Mouse (Mus musculus): Measurements from ENCODE around the gene Htra2. TPM values are rescaled to one million over a fixed set of nuclear protein-coding genes. Genes with fewer than 3 reads are reported as not detected.
A peak's percentile ranks its signal among the peaks of the same experiment; 100 is the strongest.

The Htra2 gene
- polyA plus RNA-seq, 1 experiment from 2014 or later: 35.7 TPM

DNA sequence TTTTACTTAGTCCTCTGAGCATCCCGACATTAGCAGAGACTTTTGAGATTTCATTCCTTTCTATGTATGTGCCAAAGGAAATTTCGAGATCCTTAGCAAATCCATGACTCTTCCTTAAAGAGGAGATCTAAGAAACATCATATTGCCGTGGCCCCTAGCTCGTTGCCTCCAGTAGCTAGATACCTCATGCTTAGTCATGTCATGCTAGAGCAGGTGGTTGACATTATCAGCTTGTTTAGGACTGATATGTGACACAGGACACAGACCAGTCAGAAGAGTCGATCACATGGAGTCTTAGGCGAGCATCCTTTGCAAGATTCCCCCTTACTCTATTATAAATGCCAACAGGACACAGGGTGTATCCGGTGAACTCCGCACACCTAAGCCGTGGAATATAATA is 32.1 kb downstream of the Htra2 start:
- Histone ChIP-seq H3K36me3 (ENCODE audit: control insufficient read depth, insufficient read depth, low read length) (no peaks in the 10 kb centered on the region), H3K27ac (replicated peaks) (no peak overlapping the region), H3K4me3 (ENCODE audit: low read depth, low read length) (no peak overlapping the region), H3K27me3 (ENCODE audit: control insufficient read depth, insufficient read depth, low read length) (no peaks in the 10 kb centered on the region), H3K4me2 (replicated peaks; ENCODE audit: low read depth) (no peak overlapping the region), H3K9ac (ENCODE audit: low read length) (no peak overlapping the region), H3K4me1 (replicated peaks; ENCODE audit: control insufficient read depth, insufficient read depth) (no peaks in the 10 kb centered on the region), H3K9me3 (ENCODE audit: control insufficient read depth, low read length) (no peaks in the 10 kb centered on the region)
- WGBS: 84% methylated on average over 9 of the region's 9 CpGs
- TF ChIP-seq EP300 (optimal IDR thresholded peaks at IDR 0.05): no peak
- TF ChIP-seq CTCF (IDR thresholded peaks at IDR 0.05; ENCODE audit: low read depth): no peak
- no peak for ATAC-seq (ENCODE audit: low FRiP score, low TSS enrichment)
- no peak for DNase-seq (ENCODE audit: low spot score)

DNA sequence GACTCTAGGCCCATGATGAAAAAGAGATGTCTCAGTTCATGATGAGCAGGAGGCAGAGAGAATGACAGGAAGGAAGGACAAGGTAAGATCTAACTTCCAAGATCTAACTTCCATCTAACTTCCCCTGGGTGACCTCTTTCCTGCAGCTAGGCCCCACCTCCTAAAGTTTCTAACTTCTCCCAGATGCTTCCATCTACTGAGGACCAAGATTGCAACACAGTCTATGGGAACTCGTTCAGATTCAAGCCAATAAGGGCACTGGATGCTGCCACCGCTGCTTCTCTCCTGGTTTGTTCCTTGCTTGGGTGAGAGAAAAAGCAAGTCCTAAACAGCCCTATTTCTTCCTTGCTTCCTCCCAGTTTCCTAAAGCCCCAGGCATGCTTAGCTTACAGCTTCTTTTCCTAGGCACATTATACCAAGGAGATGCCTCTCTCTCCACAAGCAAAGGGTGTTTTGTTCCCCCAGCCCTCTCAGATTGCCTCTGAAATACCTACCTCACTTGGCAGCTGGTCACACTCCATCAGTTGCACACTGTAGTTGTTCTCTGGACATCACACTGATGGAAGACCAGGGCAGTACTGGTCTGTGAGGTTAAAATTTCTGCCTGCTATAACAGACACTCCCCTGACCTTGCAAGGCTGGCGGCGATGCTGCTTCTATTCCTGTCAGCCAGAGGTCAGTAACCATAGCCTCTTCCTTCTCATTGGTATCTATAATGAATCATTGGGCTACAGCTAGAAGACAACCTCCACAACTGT is 34.1 kb downstream of the Htra2 start:
- Histone ChIP-seq H3K4me1 (replicated peaks; ENCODE audit: control insufficient read depth, insufficient read depth) (no peaks in the 10 kb centered on the region), H3K36me3 (ENCODE audit: control insufficient read depth, insufficient read depth, low read length) (no peaks in the 10 kb centered on the region), H3K4me2 (replicated peaks; ENCODE audit: low read depth) (no peak overlapping the region), H3K27ac (replicated peaks) (no peak overlapping the region), H3K27me3 (ENCODE audit: control insufficient read depth, insufficient read depth, low read length) (no peaks in the 10 kb centered on the region), H3K9ac (ENCODE audit: low read length) (no peak overlapping the region), H3K4me3 (ENCODE audit: low read depth, low read length) (no peak overlapping the region), H3K9me3 (ENCODE audit: control insufficient read depth, low read length) (no peaks in the 10 kb centered on the region)
- no peak for ATAC-seq (ENCODE audit: low FRiP score, low TSS enrichment)
- 79% methylated on average over 4 of the region's 4 CpGs for WGBS
- no peak for DNase-seq (ENCODE audit: low spot score)
- no peak for TF ChIP-seq CTCF (IDR thresholded peaks at IDR 0.05; ENCODE audit: low read depth)
- no peak for TF ChIP-seq EP300 (optimal IDR thresholded peaks at IDR 0.05)

DNA sequence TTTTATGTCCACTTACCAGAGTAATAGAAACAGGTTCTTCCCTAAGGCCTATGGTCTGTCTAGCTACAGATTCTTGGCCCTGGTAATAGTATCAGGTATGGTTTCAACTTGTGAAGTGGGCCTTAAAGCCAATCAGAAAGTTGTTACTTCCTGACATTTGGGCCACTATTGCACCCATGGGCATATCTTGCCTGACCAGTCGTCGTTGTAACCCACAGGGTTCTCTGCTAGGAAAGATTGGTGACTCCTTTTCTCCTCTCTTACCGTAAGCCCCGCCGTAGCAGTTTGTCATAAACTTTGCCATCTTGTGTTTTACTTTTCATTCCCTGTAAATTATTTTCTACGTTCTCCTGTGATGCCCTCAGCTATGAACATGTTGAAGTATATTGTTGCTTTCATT is 35.0 kb downstream of the Htra2 start:
- Histone ChIP-seq H3K27ac (replicated peaks) (no peak overlapping the region), H3K36me3 (ENCODE audit: control insufficient read depth, insufficient read depth, low read length) (no peaks in the 10 kb centered on the region), H3K4me1 (replicated peaks; ENCODE audit: control insufficient read depth, insufficient read depth) (no peaks in the 10 kb centered on the region), H3K4me2 (replicated peaks; ENCODE audit: low read depth) (no peak overlapping the region), H3K4me3 (ENCODE audit: low read depth, low read length) (no peak overlapping the region), H3K9ac (ENCODE audit: low read length) (no peak overlapping the region), H3K9me3 (ENCODE audit: control insufficient read depth, low read length) (no peaks in the 10 kb centered on the region), H3K27me3 (ENCODE audit: control insufficient read depth, insufficient read depth, low read length) (no peaks in the 10 kb centered on the region)
- TF ChIP-seq CTCF (IDR thresholded peaks at IDR 0.05; ENCODE audit: low read depth) (no peak), EP300 (optimal IDR thresholded peaks at IDR 0.05) (no peak)
- DNase-seq (ENCODE audit: low spot score): no peak
- ATAC-seq (ENCODE audit: low FRiP score, low TSS enrichment): no peak
- WGBS: 83% methylated on average over 6 of the region's 6 CpGs

DNA sequence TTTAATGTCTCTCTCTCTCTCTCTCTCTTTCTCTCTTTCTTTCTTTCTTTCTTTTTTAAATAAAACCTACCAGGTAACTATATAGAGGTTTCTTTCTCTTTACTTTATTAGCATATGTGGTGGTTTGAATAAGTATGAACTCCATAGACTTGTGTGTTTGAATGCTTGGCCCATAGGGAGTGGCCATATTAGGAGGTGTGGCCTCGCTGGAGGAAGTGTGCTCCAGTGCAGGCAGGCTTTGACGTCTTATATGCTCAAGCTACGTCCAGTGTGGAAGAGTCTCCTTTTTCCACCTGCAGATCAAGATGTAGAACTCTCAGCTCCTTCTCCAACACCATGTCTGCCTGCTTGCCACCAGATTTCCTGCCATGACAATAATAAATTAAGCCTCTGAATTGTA is 36.0 kb downstream of the Htra2 start:
- no peak overlapping the region for H3K4me2 ChIP-seq (replicated peaks; ENCODE audit: low read depth)
- H3K36me3 ChIP-seq (ENCODE audit: control insufficient read depth, insufficient read depth, low read length): no peaks in the 10 kb centered on the region
- no peaks in the 10 kb centered on the region for H3K27me3 ChIP-seq (ENCODE audit: control insufficient read depth, insufficient read depth, low read length)
- H3K27ac ChIP-seq (replicated peaks): no peak overlapping the region
- no peak for TF ChIP-seq CTCF (IDR thresholded peaks at IDR 0.05; ENCODE audit: low read depth)
- no peak for TF ChIP-seq EP300 (optimal IDR thresholded peaks at IDR 0.05)
- H3K9me3 ChIP-seq (ENCODE audit: control insufficient read depth, low read length): no peaks in the 10 kb centered on the region
- no peak overlapping the region for H3K4me3 ChIP-seq (ENCODE audit: low read depth, low read length)
- 60% methylated on average over 3 of the region's 3 CpGs for WGBS
- DNase-seq (ENCODE audit: low spot score) (no peak), ATAC-seq (ENCODE audit: low FRiP score, low TSS enrichment) (no peak)
- no peaks in the 10 kb centered on the region for H3K4me1 ChIP-seq (replicated peaks; ENCODE audit: control insufficient read depth, insufficient read depth)
- no peak overlapping the region for H3K9ac ChIP-seq (ENCODE audit: low read length)

DNA sequence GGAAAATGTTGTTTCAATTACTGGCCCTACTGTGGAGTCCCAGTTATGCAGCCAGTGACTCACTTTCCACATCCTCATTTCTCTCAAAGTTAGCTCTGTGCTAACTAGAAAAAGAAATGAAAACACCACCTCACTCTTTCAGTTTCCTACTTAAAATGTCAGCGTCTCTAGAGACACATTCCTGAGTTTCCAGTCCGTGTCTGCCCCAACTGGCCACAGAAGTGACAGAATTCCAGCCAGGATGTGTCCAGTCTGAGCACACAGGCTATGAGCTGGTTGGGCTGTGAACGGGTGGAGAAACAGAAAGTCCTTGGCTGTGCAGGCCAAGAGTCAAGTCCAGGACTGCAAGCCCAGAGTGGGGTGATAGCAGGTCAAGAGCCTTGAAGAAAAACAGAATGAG is 37.9 kb downstream of the Htra2 start:
- H3K4me1 ChIP-seq (replicated peaks; ENCODE audit: control insufficient read depth, insufficient read depth): no peaks in the 10 kb centered on the region
- 56% methylated on average over 3 of the region's 3 CpGs for WGBS
- no peaks in the 10 kb centered on the region for H3K36me3 ChIP-seq (ENCODE audit: control insufficient read depth, insufficient read depth, low read length)
- no peak overlapping the region for H3K4me3 ChIP-seq (ENCODE audit: low read depth, low read length)
- H3K4me2 ChIP-seq (replicated peaks; ENCODE audit: low read depth): no peak overlapping the region
- no peaks in the 10 kb centered on the region for H3K9me3 ChIP-seq (ENCODE audit: control insufficient read depth, low read length)
- no peaks in the 10 kb centered on the region for H3K27me3 ChIP-seq (ENCODE audit: control insufficient read depth, insufficient read depth, low read length)
- ATAC-seq (ENCODE audit: low FRiP score, low TSS enrichment) (0 out of 2 replicates have a peak, but pooled peaks have one; percentile 29), DNase-seq (ENCODE audit: low spot score) (no peak)
- H3K9ac ChIP-seq (ENCODE audit: low read length): no peak overlapping the region
- TF ChIP-seq EP300 (optimal IDR thresholded peaks at IDR 0.05): no peak
- TF ChIP-seq CTCF (IDR thresholded peaks at IDR 0.05; ENCODE audit: low read depth): no peak
- H3K27ac ChIP-seq (replicated peaks): no peak overlapping the region

DNA sequence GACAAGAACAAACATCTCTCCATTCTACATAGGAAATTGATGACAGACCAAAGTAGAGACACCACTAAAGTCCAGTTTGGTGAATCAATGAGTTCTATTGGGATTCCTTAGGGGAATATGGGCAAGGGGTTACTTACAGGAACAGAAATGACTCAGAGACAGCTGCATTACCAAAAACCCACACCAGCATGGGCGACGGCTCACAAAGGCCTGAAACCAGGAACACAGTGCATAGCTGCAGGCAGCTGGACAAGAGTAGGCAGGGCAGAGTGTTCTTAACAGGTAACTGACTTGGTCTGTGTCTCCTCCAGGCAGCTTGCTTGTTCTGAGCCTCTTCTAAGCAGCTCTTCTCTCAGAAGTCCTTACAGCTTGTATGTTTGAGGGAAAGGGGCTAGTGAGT is 39.3 kb downstream of the Htra2 start:
- H3K4me2 ChIP-seq (replicated peaks; ENCODE audit: low read depth): no peak overlapping the region

More for the DNA sequence above, 39.3 kb downstream of the Htra2 start:
- WGBS: 82% methylated on average over 2 of the region's 2 CpGs
- TF ChIP-seq CTCF (IDR thresholded peaks at IDR 0.05; ENCODE audit: low read depth): no peak
- Histone ChIP-seq H3K4me3 (ENCODE audit: low read depth, low read length) (no peak overlapping the region), H3K4me1 (replicated peaks; ENCODE audit: control insufficient read depth, insufficient read depth) (no peaks in the 10 kb centered on the region), H3K9ac (ENCODE audit: low read length) (no peak overlapping the region), H3K36me3 (ENCODE audit: control insufficient read depth, insufficient read depth, low read length) (no peaks in the 10 kb centered on the region), H3K27me3 (ENCODE audit: control insufficient read depth, insufficient read depth, low read length) (no peaks in the 10 kb centered on the region), H3K27ac (replicated peaks) (no peak overlapping the region), H3K9me3 (ENCODE audit: control insufficient read depth, low read length) (no peaks in the 10 kb centered on the region)
- ATAC-seq (ENCODE audit: low FRiP score, low TSS enrichment) (no peak), DNase-seq (ENCODE audit: low spot score) (no peak)
